Mouse (Mus musculus) MEL (cell line): ENCODE measurements around the gene Nkx2-3.

Experiments used
- CTCF ChIP-seq, 3 experiments: IDR thresholded peaks in 2 of 3; conservative IDR thresholded peaks in 1 of 3; 2 replicates each; pipeline ENCODE4 v1.5.1; 2011 to 2012; ENCODE audit warnings: low read length in 3 of 3, low read depth in 2 of 3, mild to moderate bottlenecking in 2 of 3, improper control_type of control experiment in 1 of 3, inconsistent platforms in 1 of 3, mixed read lengths in 1 of 3, moderate library complexity in 1 of 3; ENCODE audit not compliant: control insufficient read depth in 1 of 3, insufficient read depth in 1 of 3, poor library complexity in 1 of 3, severe bottlenecking in 1 of 3
- E2F4 ChIP-seq: IDR thresholded peaks from 2 replicates; pipeline ENCODE4 v1.6.1; 2011; ENCODE audit warnings: low read depth, low read length, improper control_type of control experiment, borderline replicate concordance
- EP300 ChIP-seq, 2 experiments: IDR thresholded peaks; 2 replicates each; pipeline ENCODE4 v1.6.1; 2011; ENCODE audit warnings: improper control_type of control experiment in 2 of 2, low read length in 2 of 2, low read depth in 1 of 2, mild to moderate bottlenecking in 1 of 2
- ETS1 ChIP-seq: IDR thresholded peaks from 2 replicates; pipeline ENCODE4 v1.6.1; 2012; ENCODE audit warnings: low read depth, mild to moderate bottlenecking, inconsistent platforms, low read length, improper control_type of control experiment, moderate library complexity
- GATA1 ChIP-seq: IDR thresholded peaks from 2 replicates; pipeline ENCODE4 v1.6.1; 2011; ENCODE audit warnings: low read depth, low read length, improper control_type of control experiment
- NRF1 ChIP-seq: IDR thresholded peaks from 2 replicates; pipeline ENCODE4 v1.6.1; 2014; ENCODE audit warnings: low read depth, mild to moderate bottlenecking, inconsistent platforms, low read length, improper control_type of control experiment, moderate library complexity; ENCODE audit not compliant: poor library complexity, insufficient read depth, severe bottlenecking
- POLR2A ChIP-seq, 2 experiments: IDR thresholded peaks; 2 replicates each; pipeline ENCODE4 v1.6.1; 2011 to 2012; ENCODE audit warnings: low read length in 2 of 2, mild to moderate bottlenecking in 2 of 2, control low read depth in 1 of 2, improper control_type of control experiment in 1 of 2, low read depth in 1 of 2, moderate library complexity in 1 of 2; ENCODE audit not compliant: control insufficient read depth in 1 of 2, insufficient read depth in 1 of 2, poor library complexity in 1 of 2
- POLR2AphosphoS5 ChIP-seq: IDR thresholded peaks from 2 replicates; pipeline ENCODE4 v1.6.1; 2012; ENCODE audit warnings: low read depth, borderline replicate concordance, mild to moderate bottlenecking, inconsistent platforms, low read length, moderate library complexity, mixed read lengths
- USF1 ChIP-seq: IDR thresholded peaks from 2 replicates; pipeline ENCODE4 v1.6.1; 2014; ENCODE audit warnings: low read depth, mild to moderate bottlenecking, inconsistent platforms, low read length, improper control_type of control experiment, moderate library complexity
- ZC3H11A ChIP-seq: IDR thresholded peaks from 2 replicates; pipeline ENCODE4 v1.6.1; 2012; ENCODE audit warnings: low read depth, mild to moderate bottlenecking, inconsistent platforms, low read length, improper control_type of control experiment

DNA sequence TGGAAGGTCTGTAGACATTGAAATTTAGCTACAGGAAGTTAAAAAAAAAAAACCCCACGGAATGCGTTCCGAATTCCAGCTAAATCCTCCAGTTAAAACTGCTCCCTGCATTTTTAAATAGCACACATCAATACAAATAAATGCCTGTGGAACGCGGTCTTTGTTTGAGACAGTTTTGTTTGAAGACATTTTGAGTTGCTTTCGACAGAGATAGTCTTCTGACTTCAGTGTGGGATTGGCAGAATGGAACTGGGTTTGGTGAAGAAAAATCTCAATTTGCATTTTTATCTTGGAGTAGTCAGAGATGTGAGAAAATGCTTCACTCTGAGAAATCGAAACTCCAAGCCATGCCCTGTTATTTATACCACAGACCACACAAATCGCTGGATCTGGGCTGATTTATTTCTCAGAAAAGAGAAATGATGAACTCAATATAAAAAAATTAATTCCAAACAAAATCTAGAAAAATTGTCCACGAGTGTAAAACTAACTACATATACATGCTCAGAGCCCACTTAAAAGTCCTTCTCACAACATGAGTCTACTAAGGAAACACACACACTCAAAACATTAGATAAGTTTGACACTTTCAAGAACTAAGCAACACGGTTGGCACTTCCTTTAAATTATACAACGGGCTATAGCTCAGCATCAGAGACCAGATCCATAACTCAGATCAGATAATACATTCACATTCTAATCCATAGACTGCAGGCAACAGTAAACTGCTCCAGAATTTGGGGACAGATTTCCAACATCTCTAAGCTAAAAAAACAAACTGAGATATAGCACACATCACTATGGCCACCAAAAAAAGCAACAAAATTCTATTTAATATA, 4.1 kb upstream of the Nkx2-3 start:
- TF ChIP-seq E2F4 (no peak), CTCF (IDR thresholded peaks at IDR 0.05 in 2 of 3, conservative IDR thresholded peaks at IDR 0.05 in 1 of 3; ENCODE audit: control insufficient read depth in 1 of 3, insufficient read depth in 1 of 3, low read depth in 2 of 3, low read length in 3 of 3, poor library complexity in 1 of 3, severe bottlenecking in 1 of 3) (no peak), NRF1 (no peak), POLR2AphosphoS5 (no peak), USF1 (no peak), ETS1 (no peak), ZC3H11A (no peak), POLR2A (IDR thresholded peaks at IDR 0.05; ENCODE audit: control insufficient read depth in 1 of 2, insufficient read depth in 1 of 2, low read depth in 1 of 2, low read length in 2 of 2, poor library complexity in 1 of 2) (no peak), EP300 (IDR thresholded peaks at IDR 0.05; ENCODE audit: low read depth in 1 of 2, low read length in 2 of 2) (no peak), GATA1 (peak; percentile 57)
